Mouse (Mus musculus) neural tube, embryonic 14.5 days (tissue): ENCODE measurements around the gene Opa3. TPM values are rescaled to one million over a fixed set of nuclear protein-coding genes. Genes with fewer than 3 reads are reported as not detected.

Experiments
- ATAC-seq: fragments of 200-750 bp; cut with Nextera tagmentation; 2 replicates; pipeline ENCODE4 v1.8.0; 2017; ENCODE audit warnings: low read depth, mild to moderate bottlenecking, moderate TSS enrichment, moderate library complexity
- H3K27ac ChIP-seq: fragments of 300-500 bp; sonication (generic); 2 replicates; pipeline ENCODE4 v1.5.1; 2014; ENCODE audit warnings: low read depth, mild to moderate bottlenecking, control low read depth, low read length, moderate library complexity, mixed read lengths
- H3K27me3 ChIP-seq: fragments of 300-500 bp; sonication (generic); 2 replicates; pipeline ENCODE4 v1.6.1; 2014; ENCODE audit warnings: low read length; ENCODE audit not compliant: control insufficient read depth, insufficient read depth
- H3K36me3 ChIP-seq: fragments of 300-500 bp; sonication (generic); 2 replicates; pipeline ENCODE4 v1.6.1; 2014; ENCODE audit warnings: low read length, mixed read lengths; ENCODE audit not compliant: control insufficient read depth, insufficient read depth
- H3K4me1 ChIP-seq: fragments of 300-500 bp; sonication (generic); 2 replicates; pipeline ENCODE4 v1.6.1; 2014; ENCODE audit warnings: low read length; ENCODE audit not compliant: control insufficient read depth, insufficient read depth
- H3K4me2 ChIP-seq: fragments of 300-500 bp; sonication (generic); 2 replicates; pipeline ENCODE4 v1.6.1; 2014; ENCODE audit warnings: mild to moderate bottlenecking, low read depth, low read length, control low read depth
- H3K4me3 ChIP-seq: fragments of 300-500 bp; sonication (generic); 2 replicates; pipeline ENCODE4 v1.5.1; 2014; ENCODE audit warnings: low read depth, low read length, control low read depth, mixed read lengths
- H3K9ac ChIP-seq: fragments of 300-500 bp; sonication (generic); replicated peaks from 2 replicates; pipeline ENCODE4 v1.6.1; 2014; ENCODE audit warnings: low read depth, mild to moderate bottlenecking, control low read depth, low read length, mixed read lengths
- H3K9me3 ChIP-seq: fragments of 300-500 bp; sonication (generic); 2 replicates; pipeline ENCODE4 v1.6.1; 2016; ENCODE audit warnings: low read length; ENCODE audit not compliant: control insufficient read depth
- WGBS: fragments of 180-500 bp; shearing (Covaris S2); extraction: QIAGEN DNeasy Blood & Tissue Kit; methylation state at CpG from one replicate; pipeline ENCODE4 v1.1.7; 2014; 5-methylcytosine and 5-hydroxymethylcytosine counted together
- polyA plus RNA-seq: library from polyadenylated mRNA; unstranded; fragments of >200 nt; fragmentation: Nextera tagmentation; extraction: Ambion mirVana; gene quantifications from 2 replicates; pipeline ENCODE4 v1.2.1, GENCODE M21; 2014

Gene Opa3
- polyA plus RNA-seq, 1 experiment from 2014 or later = 37.6 TPM

DNA sequence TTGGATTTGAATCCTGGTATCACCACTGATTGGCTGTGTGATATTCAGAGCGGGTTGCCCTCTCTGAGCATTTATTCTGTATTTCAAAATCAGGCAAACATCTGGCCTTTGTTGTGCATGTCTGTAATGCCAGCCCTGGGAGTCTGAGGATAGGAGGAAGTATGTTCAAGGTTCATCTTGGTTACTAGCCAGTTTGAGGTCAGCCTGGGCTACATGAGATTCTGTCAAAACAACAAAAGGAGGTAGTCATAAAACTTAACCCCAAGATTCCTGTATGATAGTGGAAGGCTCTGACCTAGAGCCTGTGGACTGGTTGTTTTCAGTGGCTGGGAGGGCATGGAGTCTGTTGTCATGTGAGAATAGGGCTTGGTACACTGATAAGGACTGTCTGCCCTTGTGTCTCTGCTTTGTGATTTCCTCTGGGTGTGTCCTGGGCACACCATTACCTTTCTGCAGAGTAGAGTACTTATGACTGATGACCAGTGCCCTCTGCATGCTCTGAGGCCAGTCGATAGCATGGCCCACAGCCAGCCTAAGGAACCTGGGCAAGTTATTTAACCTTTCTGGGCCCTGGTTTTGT, 7.0 kb downstream of the Opa3 start:
- Histone ChIP-seq H3K36me3 (no peaks in the 10 kb centered on the region), H3K9ac (no peak overlapping the region), H3K4me1 (0 out of 2 replicates have a peak, but pooled peaks cover 3% of the 10 kb centered on the region), H3K27me3 (no peaks in the 10 kb centered on the region), H3K9me3 (no peaks in the 10 kb centered on the region), H3K4me3 (no peak overlapping the region), H3K27ac (no peak overlapping the region), H3K4me2 (no peak overlapping the region)
- ATAC-seq = no peak
- WGBS = 95% methylated on average over 2 of the region's 2 CpGs

DNA sequence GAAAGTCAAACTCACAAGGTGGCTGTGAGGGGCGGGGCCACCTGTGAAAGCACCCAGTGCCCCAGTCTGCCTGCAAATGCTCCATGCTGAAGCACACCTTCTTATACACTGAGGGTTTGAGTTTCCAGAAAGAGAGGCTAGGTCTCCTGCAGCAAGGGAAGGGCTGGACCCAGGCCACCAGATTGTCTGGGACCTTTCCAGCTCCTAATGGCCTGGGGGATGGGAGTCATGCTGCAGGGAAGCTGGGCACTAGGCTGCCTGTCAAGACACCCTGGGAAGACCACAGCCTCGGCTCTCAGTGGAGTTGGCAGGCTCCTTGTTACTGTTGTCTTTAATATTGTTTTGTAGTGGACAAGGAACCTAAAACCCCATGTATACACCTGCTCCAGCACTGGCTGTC, 8.3 kb downstream of the Opa3 start:
- no peak overlapping the region for H3K4me2 ChIP-seq
- H3K36me3 ChIP-seq = no peaks in the 10 kb centered on the region
- no peak overlapping the region for H3K27ac ChIP-seq
- 81% methylated on average over 2 of the region's 2 CpGs for WGBS
- no peaks in the 10 kb centered on the region for H3K4me1 ChIP-seq
- no peak for ATAC-seq
- no peak overlapping the region for H3K9ac ChIP-seq
- H3K9me3 ChIP-seq = no peaks in the 10 kb centered on the region
- H3K4me3 ChIP-seq = no peak overlapping the region
- no peaks in the 10 kb centered on the region for H3K27me3 ChIP-seq

DNA sequence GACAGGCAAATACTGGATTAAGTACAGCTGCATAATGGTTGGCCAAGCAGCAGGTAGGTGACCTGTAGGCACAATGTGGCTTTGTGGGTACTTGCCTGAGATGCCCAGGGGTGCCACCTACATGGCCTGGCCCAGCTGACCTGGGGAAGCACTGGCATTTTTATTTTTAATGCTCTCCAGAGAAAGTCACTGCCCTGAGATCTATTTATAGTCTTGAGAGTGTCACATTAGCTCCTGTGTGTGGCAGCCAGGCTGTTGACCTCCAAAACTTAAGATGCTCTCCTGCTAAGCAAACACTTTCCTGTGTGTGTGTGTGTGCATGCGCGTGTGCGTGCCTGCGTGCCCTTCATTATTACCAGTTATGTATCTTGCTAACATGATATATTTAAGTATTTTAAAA, 10.2 kb downstream of the Opa3 start:
- H3K4me3 ChIP-seq = no peak overlapping the region
- H3K9ac ChIP-seq = no peak overlapping the region
- no peaks in the 10 kb centered on the region for H3K4me1 ChIP-seq
- no peaks in the 10 kb centered on the region for H3K9me3 ChIP-seq
- 100% methylated on average over 4 of the region's 4 CpGs for WGBS
- no peaks in the 10 kb centered on the region for H3K27me3 ChIP-seq
- no peak for ATAC-seq
- H3K4me2 ChIP-seq = no peak overlapping the region
- H3K36me3 ChIP-seq = no peaks in the 10 kb centered on the region
- no peak overlapping the region for H3K27ac ChIP-seq

GRCm38 (mm10) chr7:19239423-19239822, 11.3 kb downstream of the Opa3 start:
- H3K4me3 ChIP-seq = no peak overlapping the region
- 4% methylated on average over 1 of the region's 1 CpGs for WGBS
- peak; percentile 90 for ATAC-seq
- no peaks in the 10 kb centered on the region for H3K27me3 ChIP-seq
- H3K4me1 ChIP-seq = no peaks in the 10 kb centered on the region
- H3K27ac ChIP-seq = no peak overlapping the region
- H3K9ac ChIP-seq = no peak overlapping the region
- H3K9me3 ChIP-seq = no peaks in the 10 kb centered on the region
- H3K4me2 ChIP-seq = no peak overlapping the region
- H3K36me3 ChIP-seq = no peaks in the 10 kb centered on the region

DNA sequence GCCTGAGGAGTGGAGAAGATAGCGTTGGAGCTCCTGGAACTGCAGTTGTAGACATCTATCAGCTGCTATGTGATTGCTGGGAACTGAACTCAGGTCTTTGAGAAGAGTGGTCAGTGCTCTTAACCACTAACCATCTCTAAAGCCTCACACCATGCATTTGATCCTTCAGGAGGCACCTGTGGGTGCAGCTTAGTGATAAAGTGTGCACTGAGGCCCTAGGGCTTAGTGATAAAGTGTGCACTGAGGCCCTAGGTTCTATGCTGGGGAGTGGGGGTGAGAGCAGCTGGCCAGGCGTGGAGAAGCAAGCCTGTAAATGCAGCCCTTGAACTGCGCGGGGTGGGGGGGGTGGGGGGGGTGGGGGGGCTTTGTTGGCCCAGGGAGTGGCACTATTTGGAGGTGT, 11.9 kb downstream of the Opa3 start:
- 56% methylated on average over 4 of the region's 4 CpGs for WGBS
- no peak for ATAC-seq

DNA sequence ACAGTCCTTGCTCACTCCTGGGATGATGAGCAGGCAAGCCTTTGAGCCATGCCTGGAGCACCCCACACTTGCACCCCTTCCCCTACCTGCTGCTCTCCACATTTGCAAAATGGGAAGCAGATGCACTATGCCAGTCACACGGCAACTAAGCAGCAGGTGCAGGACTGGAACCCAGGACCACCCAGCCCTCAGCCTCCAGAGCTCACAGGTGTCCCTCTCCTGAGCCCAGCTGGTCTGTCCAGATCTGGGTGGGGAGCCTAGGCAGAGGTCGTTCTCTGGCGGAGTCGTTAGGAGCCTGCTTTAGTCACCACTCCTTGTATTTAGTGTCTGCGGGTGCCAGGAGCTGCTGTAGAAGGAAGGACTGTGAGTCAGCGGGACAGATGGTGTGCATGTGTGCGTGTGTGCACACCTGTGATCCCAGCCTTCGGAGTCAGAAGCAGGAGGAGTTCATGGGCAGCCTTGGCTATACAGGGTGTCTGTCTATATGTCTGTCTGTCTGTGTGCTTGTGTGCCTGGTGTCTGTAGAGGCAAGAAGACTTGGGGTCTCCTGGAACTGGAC, 12.8 kb downstream of the Opa3 start:
- WGBS = 89% methylated on average over 8 of the region's 8 CpGs

More for the DNA sequence above, 11.9 kb downstream of the Opa3 start:
- Histone ChIP-seq H3K4me3 (no peak overlapping the region), H3K4me1 (no peaks in the 10 kb centered on the region), H3K9ac (no peak overlapping the region), H3K9me3 (no peaks in the 10 kb centered on the region), H3K27me3 (no peaks in the 10 kb centered on the region), H3K27ac (no peak overlapping the region), H3K36me3 (no peaks in the 10 kb centered on the region), H3K4me2 (no peak overlapping the region)

GRCm38 (mm10) chr7:19242005-19242404, 13.9 kb downstream of the Opa3 start:
- Histone ChIP-seq H3K27me3 (no peaks in the 10 kb centered on the region), H3K9me3 (no peaks in the 10 kb centered on the region), H3K9ac (no peak overlapping the region), H3K4me1 (no peaks in the 10 kb centered on the region), H3K4me2 (no peak overlapping the region), H3K36me3 (peaks cover 8% of the 10 kb centered on the region; the same call in 1 of the 2 replicates), H3K27ac (no peak overlapping the region), H3K4me3 (no peak overlapping the region)
- 89% methylated on average over 1 of the region's 1 CpGs for WGBS
- ATAC-seq = no peak

More for the DNA sequence above, 12.8 kb downstream of the Opa3 start:
- Histone ChIP-seq H3K4me3 (no peak overlapping the region), H3K4me2 (no peak overlapping the region), H3K27me3 (no peaks in the 10 kb centered on the region), H3K9ac (no peak overlapping the region), H3K9me3 (no peaks in the 10 kb centered on the region), H3K27ac (no peak overlapping the region), H3K4me1 (no peaks in the 10 kb centered on the region), H3K36me3 (peaks cover 5% of the 10 kb centered on the region; the same call in 1 of the 2 replicates)
- no peak for ATAC-seq

DNA sequence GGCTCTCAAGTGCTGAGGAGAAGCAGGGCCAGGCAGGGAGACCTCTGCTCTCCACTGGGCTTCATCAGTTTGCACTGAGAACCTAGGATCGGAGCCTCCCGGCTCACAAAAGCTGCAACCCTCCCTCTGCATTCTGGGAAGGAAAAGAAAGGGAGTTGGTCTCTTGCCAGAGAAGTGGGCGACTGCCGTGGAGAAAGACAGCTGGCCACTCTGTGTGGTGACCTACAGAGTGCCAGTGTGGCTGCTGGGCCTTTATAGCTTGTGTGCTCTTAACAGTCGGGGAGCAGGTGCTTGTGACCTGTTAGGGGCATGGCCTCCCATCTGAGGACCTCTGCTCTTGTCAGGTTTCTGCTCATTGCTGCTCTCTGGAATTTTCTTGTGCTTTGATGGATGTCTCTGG, 15.7 kb downstream of the Opa3 start:
- Histone ChIP-seq H3K9me3 (no peaks in the 10 kb centered on the region), H3K27ac (no peak overlapping the region), H3K4me2 (no peak overlapping the region), H3K36me3 (peaks cover 8% of the 10 kb centered on the region; the same call in 1 of the 2 replicates), H3K27me3 (no peaks in the 10 kb centered on the region), H3K9ac (no peak overlapping the region), H3K4me3 (no peak overlapping the region), H3K4me1 (no peaks in the 10 kb centered on the region)
- ATAC-seq = no peak
- 52% methylated on average over 5 of the region's 5 CpGs for WGBS

DNA sequence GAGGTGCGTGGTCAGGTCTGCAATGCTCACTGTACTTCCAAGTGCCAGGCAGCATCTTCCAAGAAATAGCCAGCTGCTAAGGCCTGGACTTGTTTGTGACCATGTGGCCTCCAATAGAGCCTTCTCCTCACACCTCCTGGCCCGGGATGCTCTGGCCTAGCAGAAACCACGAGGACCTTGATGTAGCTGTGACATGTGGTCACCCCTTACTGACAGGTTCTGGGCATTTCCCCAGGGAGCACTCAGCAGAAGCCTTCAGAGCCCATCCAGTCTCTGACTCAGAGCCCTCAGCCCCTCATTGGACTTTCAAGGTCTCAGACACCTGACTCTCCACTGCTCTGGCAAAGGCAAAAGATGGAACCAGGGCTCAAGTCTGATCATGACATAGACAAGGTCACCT, 16.9 kb downstream of the Opa3 start:
- Histone ChIP-seq H3K9me3 (no peaks in the 10 kb centered on the region), H3K4me2 (no peak overlapping the region), H3K27me3 (no peaks in the 10 kb centered on the region), H3K4me3 (no peak overlapping the region), H3K36me3 (peaks cover 8% of the 10 kb centered on the region; the same call in 1 of the 2 replicates), H3K27ac (no peak overlapping the region), H3K4me1 (no peaks in the 10 kb centered on the region), H3K9ac (no peak overlapping the region)
- no peak for ATAC-seq
- 90% methylated on average over 3 of the region's 3 CpGs for WGBS
